Mouse (Mus musculus): Measurements from ENCODE around the gene Gm20388. TPM values are rescaled to one million over a fixed set of nuclear protein-coding genes. Genes with fewer than 3 reads are reported as not detected.

Gm20388 gene
- polyA plus RNA-seq, 1 experiment, result 18.7 TPM

- TF ChIP-seq CTCF (IDR thresholded peaks at IDR 0.05; ENCODE audit: borderline replicate concordance, insufficient read depth, low read depth, low read length) (no peak), POLR2A (IDR thresholded peaks at IDR 0.05; ENCODE audit: borderline replicate concordance, insufficient read depth, low read length) (no peak)
- no peak for DNase-seq
- 70% methylated on average over 10 of the region's 10 CpGs for WGBS
- Histone ChIP-seq H3K4me1 (ENCODE audit: control insufficient read depth, insufficient read depth, low read length) (no peaks in the 10 kb centered on the region; the same call in 1 of the 2 replicates), H3K27ac (ENCODE audit: insufficient read depth, low read length) (no peak overlapping the region), H3K27me3 (ENCODE audit: control insufficient read depth, insufficient read depth, low read length) (no peaks in the 10 kb centered on the region), H3K4me3 (replicated peaks; ENCODE audit: insufficient read depth, low read depth, low read length) (no peak overlapping the region)
Measured at GRCm38 (mm10) chr8:120225421-120226151, 314.9 kb downstream of the Gm20388 start.

GRCm38 (mm10) chr8:120226700-120227577 is 316.3 kb downstream of the Gm20388 start:
- WGBS, result 80% methylated on average over 5 of the region's 5 CpGs
- no peak overlapping the region for H3K27ac ChIP-seq (ENCODE audit: insufficient read depth, low read length)
- TF ChIP-seq CTCF (IDR thresholded peaks at IDR 0.05; ENCODE audit: borderline replicate concordance, insufficient read depth, low read depth, low read length), result no peak
- no peak overlapping the region for H3K4me3 ChIP-seq (replicated peaks; ENCODE audit: insufficient read depth, low read depth, low read length)
- H3K4me1 ChIP-seq (ENCODE audit: control insufficient read depth, insufficient read depth, low read length), result peaks cover 8% of the 10 kb centered on the region
- no peaks in the 10 kb centered on the region for H3K27me3 ChIP-seq (ENCODE audit: control insufficient read depth, insufficient read depth, low read length)
- no peak for DNase-seq

- peaks cover 14% of the 10 kb centered on the region for H3K4me1 ChIP-seq (ENCODE audit: control insufficient read depth, insufficient read depth, low read length)
Measured at GRCm38 (mm10) chr8:120227578-120227876, 316.9 kb downstream of the Gm20388 start.

DNA sequence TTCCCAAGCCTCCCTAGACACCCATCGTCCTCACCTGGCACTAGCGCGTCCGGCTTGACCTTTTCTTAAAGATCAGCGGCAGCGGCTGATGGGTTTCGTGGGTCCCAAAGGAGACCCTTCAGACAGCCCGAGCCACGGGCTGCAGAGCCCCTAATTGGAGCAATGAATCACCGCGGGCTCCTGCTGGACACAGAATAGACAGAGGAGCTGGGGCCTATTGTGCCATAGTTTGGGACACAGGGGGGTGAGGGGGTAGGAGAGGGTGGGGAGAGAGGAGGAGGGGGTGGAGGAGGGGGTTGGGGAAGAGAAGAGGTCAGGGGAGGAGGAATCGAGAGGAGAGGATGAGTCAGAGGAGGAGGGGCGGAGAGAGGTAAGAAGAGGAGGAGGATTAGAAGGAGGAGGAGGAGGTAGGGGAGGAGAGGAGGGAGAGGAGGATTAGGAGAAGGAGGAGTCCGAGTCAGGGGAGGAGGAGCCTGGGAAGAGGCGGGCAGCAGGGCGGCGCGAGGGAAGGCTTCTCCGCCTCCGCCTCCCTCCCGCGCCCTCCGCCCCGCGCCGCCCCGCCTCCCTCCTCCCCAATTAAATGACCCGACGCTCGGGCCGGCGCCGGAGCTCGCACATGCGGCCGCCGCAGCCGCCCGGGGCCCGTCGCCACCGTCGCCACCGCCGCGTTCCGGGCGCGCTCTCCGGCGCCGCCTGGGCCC is 317.4 kb downstream of the Gm20388 start, which contains the start of gene Gse1:
TSS of gene Gse1 (plus strand) at position 566 of the 701 bp plus-strand sequence.
- Histone ChIP-seq H3K4me3 (replicated peaks; ENCODE audit: insufficient read depth, low read depth, low read length) (peak within 1 kb of the TSS; percentile 52), H3K27ac (ENCODE audit: insufficient read depth, low read length) (no peak within 1 kb of the TSS), H3K27me3 (ENCODE audit: control insufficient read depth, insufficient read depth, low read length) (no peaks in the 10 kb centered on the region), H3K4me1 (ENCODE audit: control insufficient read depth, insufficient read depth, low read length) (peaks cover 19% of the 10 kb centered on the region)
- 25% methylated on average over 37 of the region's 52 CpGs for WGBS
- TF ChIP-seq POLR2A (IDR thresholded peaks at IDR 0.05; ENCODE audit: borderline replicate concordance, insufficient read depth, low read length), result no peak
- no peak for TF ChIP-seq CTCF (IDR thresholded peaks at IDR 0.05; ENCODE audit: borderline replicate concordance, insufficient read depth, low read depth, low read length)
- DNase-seq, result peak; percentile 67 to 80

More at GRCm38 (mm10) chr8:120227578-120227876, 316.9 kb downstream of the Gm20388 start:
- no peak for TF ChIP-seq POLR2A (IDR thresholded peaks at IDR 0.05; ENCODE audit: borderline replicate concordance, insufficient read depth, low read length)
- no peak for TF ChIP-seq CTCF (IDR thresholded peaks at IDR 0.05; ENCODE audit: borderline replicate concordance, insufficient read depth, low read depth, low read length)
- DNase-seq, result no peak
- Histone ChIP-seq H3K27me3 (ENCODE audit: control insufficient read depth, insufficient read depth, low read length) (no peaks in the 10 kb centered on the region), H3K27ac (ENCODE audit: insufficient read depth, low read length) (no peak overlapping the region), H3K4me3 (replicated peaks; ENCODE audit: insufficient read depth, low read depth, low read length) (no peak overlapping the region)

- Histone ChIP-seq H3K27me3 (ENCODE audit: control insufficient read depth, insufficient read depth, low read length) (no peaks in the 10 kb centered on the region), H3K4me3 (replicated peaks; ENCODE audit: insufficient read depth, low read depth, low read length) (peak overlapping the region; percentile 52), H3K4me1 (ENCODE audit: control insufficient read depth, insufficient read depth, low read length) (peaks cover 27% of the 10 kb centered on the region), H3K27ac (ENCODE audit: insufficient read depth, low read length) (no peak overlapping the region)
- peak; percentile 53 to 55 for DNase-seq
- 1% methylated on average over 125 of the region's 125 CpGs for WGBS
- TF ChIP-seq CTCF (IDR thresholded peaks at IDR 0.05; ENCODE audit: borderline replicate concordance, insufficient read depth, low read depth, low read length) (no peak), POLR2A (IDR thresholded peaks at IDR 0.05; ENCODE audit: borderline replicate concordance, insufficient read depth, low read length) (no peak)
Measured at GRCm38 (mm10) chr8:120228781-120229573, 318.3 kb downstream of the Gm20388 start.

GRCm38 (mm10) chr8:120229574-120229916 is 318.9 kb downstream of the Gm20388 start:
- TF ChIP-seq POLR2A (IDR thresholded peaks at IDR 0.05; ENCODE audit: borderline replicate concordance, insufficient read depth, low read length) (no peak), CTCF (IDR thresholded peaks at IDR 0.05; ENCODE audit: borderline replicate concordance, insufficient read depth, low read depth, low read length) (no peak)
- Histone ChIP-seq H3K27me3 (ENCODE audit: control insufficient read depth, insufficient read depth, low read length) (no peaks in the 10 kb centered on the region), H3K4me1 (ENCODE audit: control insufficient read depth, insufficient read depth, low read length) (peaks cover 30% of the 10 kb centered on the region), H3K4me3 (replicated peaks; ENCODE audit: insufficient read depth, low read depth, low read length) (no peak overlapping the region), H3K27ac (ENCODE audit: insufficient read depth, low read length) (no peak overlapping the region)
- no peak for DNase-seq
- 8% methylated on average over 22 of the region's 22 CpGs for WGBS

GRCm38 (mm10) chr8:120230081-120230480 is 319.4 kb downstream of the Gm20388 start:
- no peak overlapping the region for H3K4me3 ChIP-seq (replicated peaks; ENCODE audit: insufficient read depth, low read depth, low read length)
- WGBS, result 57% methylated on average over 22 of the region's 22 CpGs
- TF ChIP-seq CTCF (IDR thresholded peaks at IDR 0.05; ENCODE audit: borderline replicate concordance, insufficient read depth, low read depth, low read length), result no peak
- TF ChIP-seq POLR2A (IDR thresholded peaks at IDR 0.05; ENCODE audit: borderline replicate concordance, insufficient read depth, low read length), result no peak
- no peak overlapping the region for H3K27ac ChIP-seq (ENCODE audit: insufficient read depth, low read length)
- peaks cover 35% of the 10 kb centered on the region for H3K4me1 ChIP-seq (ENCODE audit: control insufficient read depth, insufficient read depth, low read length)
- DNase-seq, result no peak
- no peaks in the 10 kb centered on the region for H3K27me3 ChIP-seq (ENCODE audit: control insufficient read depth, insufficient read depth, low read length)
